Mouse (Mus musculus) E14TG2a.4 (cell line): ENCODE results near the gene Syn3.

Experiments
- CTCF ChIP-seq: conservative IDR thresholded peaks from 2 replicates; pipeline ENCODE4 v1.5.1; 2014; ENCODE audit warnings: low read length
- NANOG ChIP-seq: IDR thresholded peaks from 2 replicates; pipeline ENCODE4 v1.6.1; 2014; ENCODE audit warnings: borderline replicate concordance, low read length, mixed read lengths
- POU5F1 ChIP-seq: IDR thresholded peaks from 2 replicates; pipeline ENCODE4 v1.6.1; 2014; ENCODE audit warnings: low read length, borderline replicate concordance

- TF ChIP-seq CTCF (no peak), POU5F1 (no peak), NANOG (no peak)
These were observed 158.9 kb downstream of the Syn3 start for GRCm38 (mm10) chr10:86339649-86340379.
